Mouse (Mus musculus) C2C12 (cell line): ENCODE data around the gene Lingo3.

Experiments
- CEBPB ChIP-seq: IDR thresholded peaks from one replicate; pipeline ENCODE4 v1.6.1; 2011; ENCODE audit warnings: low read depth, mild to moderate bottlenecking, control low read depth, moderate library complexity
- CTCF ChIP-seq: IDR thresholded peaks from one replicate; pipeline ENCODE4 v1.5.1; 2011; ENCODE audit not compliant: control insufficient read depth, insufficient read depth, insufficient read length
- MYOD1 ChIP-seq: IDR thresholded peaks from one replicate; pipeline ENCODE4 v1.6.1; 2011; ENCODE audit warnings: low read depth; ENCODE audit not compliant: control insufficient read depth, insufficient read length
- MYOG ChIP-seq: IDR thresholded peaks from one replicate; pipeline ENCODE4 v1.6.1; 2011; ENCODE audit not compliant: control insufficient read depth, insufficient read length; ENCODE audit errors: extremely low read depth
- USF1 ChIP-seq: IDR thresholded peaks from one replicate; pipeline ENCODE4 v1.6.1; 2011; ENCODE audit warnings: low read depth, mild to moderate bottlenecking, control low read depth, moderate library complexity

DNA sequence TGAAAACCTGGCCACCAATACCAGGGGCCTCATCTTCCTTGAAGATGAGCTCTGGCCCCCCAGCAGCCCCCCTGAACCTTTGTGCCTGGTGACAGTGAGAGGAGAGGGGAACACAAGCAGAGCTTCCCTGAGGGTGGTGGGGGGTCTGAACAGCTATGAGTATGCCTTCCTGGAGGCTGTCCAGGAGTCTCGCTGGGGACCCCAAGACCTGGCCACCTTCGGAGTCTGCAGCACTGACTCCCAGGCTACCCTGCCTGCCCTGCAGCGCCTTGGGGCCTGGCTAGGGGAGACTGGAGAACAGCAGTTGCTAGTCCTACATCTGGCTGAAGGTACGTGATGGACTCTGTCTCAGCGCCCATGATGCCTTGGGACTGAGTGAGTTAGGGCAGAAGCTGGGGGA, 38.5 kb downstream of the Lingo3 start:
- TF ChIP-seq CTCF, result no peak
- TF ChIP-seq MYOD1, result no peak
- no peak for TF ChIP-seq USF1
- no peak for TF ChIP-seq MYOG
- no peak for TF ChIP-seq CEBPB
